Mouse (Mus musculus): ENCODE measurements around the gene Ralgps1. TPM values are rescaled to one million over a fixed set of nuclear protein-coding genes. Genes with fewer than 3 reads are reported as not detected.
"Not testable (repeated sequence)": the region's sequence is repeated elsewhere in the genome, so short reads cannot be mapped to it uniquely, and the experiment has no call there.

Ralgps1 gene
- polyA plus RNA-seq, 1 experiment, result 66.0 TPM

DNA sequence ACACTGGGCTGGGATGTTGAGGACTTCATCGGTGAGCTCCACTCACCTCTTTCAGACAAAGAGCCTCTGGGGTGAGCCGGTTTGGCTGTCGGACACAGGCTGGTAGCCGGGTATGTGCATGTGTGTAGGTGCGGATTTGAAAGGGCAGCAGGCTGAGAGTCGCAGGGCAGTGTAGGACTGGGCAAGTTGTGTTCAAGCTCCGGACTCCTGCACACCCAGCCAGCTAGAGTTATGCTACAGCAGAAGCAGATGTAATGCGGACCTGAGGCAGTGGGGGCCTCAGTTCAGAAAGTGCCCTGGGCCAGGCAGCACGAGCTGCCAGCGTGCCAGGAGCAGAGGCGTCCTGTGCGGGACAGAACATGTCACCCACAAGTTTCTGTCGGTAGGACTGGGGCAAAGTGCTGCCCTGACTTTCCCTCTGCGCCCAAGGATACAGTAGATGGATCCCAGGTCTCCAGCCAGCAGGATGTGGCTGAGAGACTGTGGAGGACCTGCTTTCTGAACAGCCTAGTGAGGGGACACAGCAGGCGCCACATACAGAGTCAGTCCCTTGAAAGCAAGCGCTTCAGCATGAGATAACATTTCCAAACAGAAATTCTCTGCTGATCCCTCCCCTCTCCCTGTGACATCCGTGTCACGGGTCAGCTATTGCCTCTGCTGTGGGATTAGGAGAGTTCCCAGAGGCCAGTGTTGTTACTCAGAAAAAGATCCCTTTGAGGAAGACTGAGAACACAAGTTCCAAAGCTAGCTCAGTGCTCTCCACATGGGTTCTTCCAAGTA is 154.5 kb downstream of the Ralgps1 start:
- Histone ChIP-seq H3K4me1 (ENCODE audit: control insufficient read depth, insufficient read depth, low read length) (peaks cover 9% of the 10 kb centered on the region), H3K4me3 (ENCODE audit: insufficient read depth, low read length) (no peak overlapping the region), H3K27ac (ENCODE audit: insufficient read depth, low read length) (no peak overlapping the region)
- no peak for TF ChIP-seq CTCF (IDR thresholded peaks at IDR 0.05; ENCODE audit: extremely low read depth, insufficient read depth, low read length)
- TF ChIP-seq POLR2A (IDR thresholded peaks at IDR 0.05; ENCODE audit: extremely low read depth, insufficient read depth, low read length), result no peak

GRCm38 (mm10) chr2:33215700-33216509 is 155.4 kb downstream of the Ralgps1 start, which contains the start of gene Angptl2:
TSS of gene Angptl2 (plus strand) at chr2:33216069.
- H3K4me3 ChIP-seq (ENCODE audit: insufficient read depth, low read length), result no peak within 1 kb of the TSS
- TF ChIP-seq CTCF (IDR thresholded peaks at IDR 0.05; ENCODE audit: extremely low read depth, insufficient read depth, low read length) (no peak), POLR2A (IDR thresholded peaks at IDR 0.05; ENCODE audit: extremely low read depth, insufficient read depth, low read length) (no peak)
- 0 out of 2 replicates have a peak within 1 kb of the TSS, but pooled peaks have one; percentile 36 for H3K27ac ChIP-seq (ENCODE audit: insufficient read depth, low read length)

GRCm38 (mm10) chr2:33215177-33215699 is 156.0 kb downstream of the Ralgps1 start:
- Histone ChIP-seq H3K27ac (ENCODE audit: insufficient read depth, low read length) (no peak overlapping the region), H3K4me3 (ENCODE audit: insufficient read depth, low read length) (no peak overlapping the region), H3K4me1 (ENCODE audit: control insufficient read depth, insufficient read depth, low read length) (peaks cover 7% of the 10 kb centered on the region; the same call in 1 of the 2 replicates)
- no peak for TF ChIP-seq POLR2A (IDR thresholded peaks at IDR 0.05; ENCODE audit: extremely low read depth, insufficient read depth, low read length)
- no peak for TF ChIP-seq CTCF (IDR thresholded peaks at IDR 0.05; ENCODE audit: extremely low read depth, insufficient read depth, low read length)

More at GRCm38 (mm10) chr2:33215700-33216509, 155.4 kb downstream of the Ralgps1 start, which contains the start of gene Angptl2:
- H3K4me1 ChIP-seq (ENCODE audit: control insufficient read depth, insufficient read depth, low read length), result peaks cover 7% of the 10 kb centered on the region; the same call in 1 of the 2 replicates

- not testable (repeated sequence) for H3K27ac ChIP-seq (ENCODE audit: insufficient read depth, low read length); H3K4me3 ChIP-seq (ENCODE audit: insufficient read depth, low read length); H3K4me1 ChIP-seq (ENCODE audit: control insufficient read depth, insufficient read depth, low read length)
Measured at GRCm38 (mm10) chr2:33211263-33211662, 160.0 kb downstream of the Ralgps1 start.

DNA sequence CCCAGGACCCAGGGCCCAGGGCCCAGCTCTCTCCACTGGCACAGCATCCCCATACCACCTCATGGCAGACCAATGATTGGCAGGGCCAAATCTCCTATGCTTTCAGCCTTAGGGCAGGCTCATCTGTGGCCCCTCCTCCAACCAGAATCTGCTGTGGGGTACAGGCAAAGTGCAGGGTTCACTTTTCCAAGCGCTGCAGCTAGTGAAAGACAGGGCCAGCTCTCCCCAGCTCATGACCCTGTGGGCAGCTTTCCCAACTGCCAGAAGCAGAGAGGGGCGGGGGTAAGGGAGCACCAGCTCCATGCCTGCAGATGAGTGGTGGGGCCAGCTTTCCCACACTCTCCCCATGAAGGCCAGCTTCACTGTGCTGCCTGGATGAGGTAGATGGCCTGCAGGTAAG is 160.4 kb downstream of the Ralgps1 start:
- no peak overlapping the region for H3K27ac ChIP-seq (ENCODE audit: insufficient read depth, low read length)
- no peak overlapping the region for H3K4me3 ChIP-seq (ENCODE audit: insufficient read depth, low read length)
- H3K4me1 ChIP-seq (ENCODE audit: control insufficient read depth, insufficient read depth, low read length), result peaks cover 10% of the 10 kb centered on the region; the same call in 1 of the 2 replicates
- TF ChIP-seq CTCF (IDR thresholded peaks at IDR 0.05; ENCODE audit: extremely low read depth, insufficient read depth, low read length) (no peak), POLR2A (IDR thresholded peaks at IDR 0.05; ENCODE audit: extremely low read depth, insufficient read depth, low read length) (no peak)

- no peak for TF ChIP-seq POLR2A (IDR thresholded peaks at IDR 0.05; ENCODE audit: extremely low read depth, insufficient read depth, low read length)
- TF ChIP-seq CTCF (IDR thresholded peaks at IDR 0.05; ENCODE audit: extremely low read depth, insufficient read depth, low read length), result no peak
- Histone ChIP-seq H3K4me1 (ENCODE audit: control insufficient read depth, insufficient read depth, low read length) (peaks cover 11% of the 10 kb centered on the region), H3K27ac (ENCODE audit: insufficient read depth, low read length) (no peak overlapping the region), H3K4me3 (ENCODE audit: insufficient read depth, low read length) (no peak overlapping the region)
Measured at GRCm38 (mm10) chr2:33208134-33208533, 163.2 kb downstream of the Ralgps1 start.

DNA sequence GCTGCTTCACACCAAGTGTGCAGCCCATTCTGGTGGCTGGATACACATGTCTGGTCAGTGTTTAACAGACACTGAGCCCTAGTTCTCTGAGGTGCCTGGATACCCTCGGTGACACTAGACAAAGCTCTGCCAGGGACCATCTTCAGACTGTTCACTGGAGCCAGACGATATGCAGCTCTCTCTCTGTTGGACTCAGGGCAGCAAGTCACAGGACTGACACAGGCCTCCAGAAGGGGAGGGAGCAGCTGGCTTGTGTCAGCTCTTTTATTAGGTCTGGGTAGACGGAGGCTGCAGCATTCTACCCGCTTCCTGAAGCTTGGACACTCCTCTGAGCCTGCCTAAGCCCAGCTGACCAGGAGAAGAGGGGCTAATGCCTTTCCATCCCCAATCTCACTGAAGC is 164.2 kb downstream of the Ralgps1 start:
- Histone ChIP-seq H3K4me1 (ENCODE audit: control insufficient read depth, insufficient read depth, low read length) (peaks cover 12% of the 10 kb centered on the region), H3K27ac (ENCODE audit: insufficient read depth, low read length) (no peak overlapping the region), H3K4me3 (ENCODE audit: insufficient read depth, low read length) (no peak overlapping the region)
- TF ChIP-seq POLR2A (IDR thresholded peaks at IDR 0.05; ENCODE audit: extremely low read depth, insufficient read depth, low read length) (no peak), CTCF (IDR thresholded peaks at IDR 0.05; ENCODE audit: extremely low read depth, insufficient read depth, low read length) (no peak)

- H3K27ac ChIP-seq (ENCODE audit: insufficient read depth, low read length), result no peak overlapping the region
- TF ChIP-seq POLR2A (IDR thresholded peaks at IDR 0.05; ENCODE audit: extremely low read depth, insufficient read depth, low read length) (no peak), CTCF (IDR thresholded peaks at IDR 0.05; ENCODE audit: extremely low read depth, insufficient read depth, low read length) (no peak)
- H3K4me1 ChIP-seq (ENCODE audit: control insufficient read depth, insufficient read depth, low read length), result peaks cover 13% of the 10 kb centered on the region
- H3K4me3 ChIP-seq (ENCODE audit: insufficient read depth, low read length), result no peak overlapping the region
Measured at GRCm38 (mm10) chr2:33205939-33206525, 165.3 kb downstream of the Ralgps1 start.

- Histone ChIP-seq H3K4me1 (ENCODE audit: control insufficient read depth, insufficient read depth, low read length) (peaks cover 13% of the 10 kb centered on the region), H3K4me3 (ENCODE audit: insufficient read depth, low read length) (no peak overlapping the region), H3K27ac (ENCODE audit: insufficient read depth, low read length) (no peak overlapping the region)
- TF ChIP-seq CTCF (IDR thresholded peaks at IDR 0.05; ENCODE audit: extremely low read depth, insufficient read depth, low read length), result no peak
- TF ChIP-seq POLR2A (IDR thresholded peaks at IDR 0.05; ENCODE audit: extremely low read depth, insufficient read depth, low read length), result no peak
Measured at GRCm38 (mm10) chr2:33204980-33205379, 166.3 kb downstream of the Ralgps1 start.
